Comparison of ENCODE assay signal across 14 mouse cellular contexts in genomic region chr11:6445441-6445840, GRCm38 (mm10). TPM values are rescaled to one million over a fixed set of nuclear protein-coding genes. Genes with fewer than 3 reads are reported as not detected.
A peak's percentile ranks its signal among the peaks of the same experiment; 100 is the strongest.
DNase-seq lines count a peak whose midpoint lies in the region; ATAC-seq and TF ChIP-seq lines count a peak whose summit lies in the region.
"Had no signal": no experiment of that assay in that cellular context is flagged by ENCODE, and none has a peak within 500 bp of the region (broad histone marks: within the 10 kb centered on the region; RNA-seq: fewer than 3 reads in every experiment).

No protein-coding gene starts in this region.

- DNase-seq in hindbrain, embryonic 14.5 days (ENCODE audit: low spot score): no peak
- DNase-seq in lung, postnatal 14 days: no peak
- DNase-seq in cerebellum, adult 11-12 months: no peak
- DNase-seq in T-cell, adult 2 months (ENCODE audit: low spot score): no peak
- DNase-seq: cerebellum, adult 9-10 months; embryo, embryonic 11 days; kidney, adult 9 months; right cerebral cortex, postnatal 14 days had no signal

- WGBS in hindbrain, embryonic 13.5 days: 78% methylated on average over 4 of the region's 4 CpGs
- 86% methylated on average over 4 of the region's 4 CpGs for WGBS in hindbrain, embryonic 14.5 days
- WGBS in lung, embryonic 16.5 days: 78% methylated on average over 4 of the region's 4 CpGs
- WGBS in embryonic facial prominence, embryonic 13.5 days: 85% methylated on average over 4 of the region's 4 CpGs

- no peaks in the 10 kb centered on the region for H3K27me3 ChIP-seq in hindbrain, embryonic 13.5 days
- no peaks in the 10 kb centered on the region for H3K27me3 ChIP-seq in hindbrain, embryonic 14.5 days (ENCODE audit: control insufficient read depth, insufficient read depth, low read length)
- H3K27me3 ChIP-seq in lung, embryonic 16.5 days (ENCODE audit: control insufficient read depth, insufficient read depth, low read depth, low read length): no peaks in the 10 kb centered on the region
- H3K27me3 ChIP-seq in embryonic facial prominence, embryonic 13.5 days: no peaks in the 10 kb centered on the region
- no peaks in the 10 kb centered on the region for H3K27me3 ChIP-seq in myocyte (ENCODE audit: control insufficient read depth, insufficient read depth, insufficient read length)
- H3K27me3 ChIP-seq: limb, embryonic 15.5 days; Patski had no signal

- H3K4me2 ChIP-seq in hindbrain, embryonic 13.5 days: peak overlapping the region; percentile 55; the same call in 1 of the 2 replicates
- H3K4me2 ChIP-seq in hindbrain, embryonic 14.5 days (replicated peaks): no peak overlapping the region
- peak overlapping the region; percentile 71; the same call in 1 of the 2 replicates for H3K4me2 ChIP-seq in lung, embryonic 16.5 days (ENCODE audit: low read depth, low read length)
- peak overlapping the region; percentile 62; the same call in 1 of the 2 replicates for H3K4me2 ChIP-seq in embryonic facial prominence, embryonic 13.5 days
- peak overlapping the region; percentile 95 for H3K4me2 ChIP-seq in myocyte (ENCODE audit: low read depth)

- peaks cover 34% of the 10 kb centered on the region for H3K79me2 ChIP-seq in myocyte (ENCODE audit: control insufficient read depth, insufficient read depth)

- H3K27ac ChIP-seq in hindbrain, embryonic 13.5 days: no peak overlapping the region
- no peak overlapping the region for H3K27ac ChIP-seq in hindbrain, embryonic 14.5 days
- peak overlapping the region; percentile 51; the same call in 1 of the 2 replicates for H3K27ac ChIP-seq in lung, embryonic 16.5 days (ENCODE audit: low read length)
- peak overlapping the region; percentile 84; the same call in 1 of the 2 replicates for H3K27ac ChIP-seq in embryonic facial prominence, embryonic 13.5 days

- TF ChIP-seq POLR2A in myocyte (IDR thresholded peaks at IDR 0.05; ENCODE audit: insufficient read length, low read depth): no peak

- 0 out of 2 replicates have a peak, but pooled peaks cover 3% of the 10 kb centered on the region for H3K36me3 ChIP-seq in hindbrain, embryonic 13.5 days
- 0 out of 2 replicates have a peak, but pooled peaks cover 4% of the 10 kb centered on the region for H3K36me3 ChIP-seq in hindbrain, embryonic 14.5 days (replicated peaks; ENCODE audit: control insufficient read depth, insufficient read depth)
- H3K36me3 ChIP-seq in lung, embryonic 16.5 days (ENCODE audit: control insufficient read depth, insufficient read depth, low read length): peaks cover 8% of the 10 kb centered on the region; the same call in 1 of the 2 replicates
- peaks cover 9% of the 10 kb centered on the region for H3K36me3 ChIP-seq in embryonic facial prominence, embryonic 13.5 days
- no peaks in the 10 kb centered on the region for H3K36me3 ChIP-seq in myocyte (ENCODE audit: control insufficient read depth, insufficient read depth)
- H3K36me3 ChIP-seq: limb, embryonic 15.5 days had no signal

- no peak for ATAC-seq in hindbrain, embryonic 13.5 days (ENCODE audit: low FRiP score)
- no peak for ATAC-seq in hindbrain, embryonic 14.5 days (ENCODE audit: low FRiP score)
- ATAC-seq in lung, embryonic 16.5 days (ENCODE audit: low read depth): no peak
- no peak for ATAC-seq in embryonic facial prominence, embryonic 13.5 days (ENCODE audit: insufficient number of reproducible peaks, insufficient read depth, low FRiP score, low TSS enrichment, low read depth)
- ATAC-seq: Patski had no signal

- H3K9ac ChIP-seq in hindbrain, embryonic 13.5 days: no peak overlapping the region
- H3K9ac ChIP-seq in hindbrain, embryonic 14.5 days: no peak overlapping the region
- no peak overlapping the region for H3K9ac ChIP-seq in lung, embryonic 16.5 days (ENCODE audit: low read length)
- H3K9ac ChIP-seq in embryonic facial prominence, embryonic 13.5 days: no peak overlapping the region

- no peak overlapping the region for H3K4me3 ChIP-seq in hindbrain, embryonic 13.5 days
- no peak overlapping the region for H3K4me3 ChIP-seq in hindbrain, embryonic 14.5 days (replicated peaks; ENCODE audit: low read length)
- H3K4me3 ChIP-seq in lung, embryonic 16.5 days (ENCODE audit: low read length): no peak overlapping the region
- no peak overlapping the region for H3K4me3 ChIP-seq in embryonic facial prominence, embryonic 13.5 days
- peak overlapping the region; percentile 50 for H3K4me3 ChIP-seq in myocyte

- no peaks in the 10 kb centered on the region for H3K9me3 ChIP-seq in hindbrain, embryonic 13.5 days
- no peaks in the 10 kb centered on the region for H3K9me3 ChIP-seq in hindbrain, embryonic 14.5 days (ENCODE audit: control insufficient read depth, low read length)
- H3K9me3 ChIP-seq in lung, embryonic 16.5 days (ENCODE audit: control insufficient read depth, low read length): no peaks in the 10 kb centered on the region
- no peaks in the 10 kb centered on the region; the same call in 1 of the 2 replicates for H3K9me3 ChIP-seq in embryonic facial prominence, embryonic 13.5 days
- H3K9me3 ChIP-seq: limb, embryonic 15.5 days had no signal

- peaks cover 11% of the 10 kb centered on the region for H3K4me1 ChIP-seq in hindbrain, embryonic 13.5 days (replicated peaks)
- peaks cover 17% of the 10 kb centered on the region for H3K4me1 ChIP-seq in hindbrain, embryonic 14.5 days (replicated peaks; ENCODE audit: control insufficient read depth, insufficient read depth, low read length)
- H3K4me1 ChIP-seq in lung, embryonic 16.5 days (replicated peaks; ENCODE audit: control insufficient read depth, insufficient read depth, low read length): peaks cover 8% of the 10 kb centered on the region; the same call in 1 of the 2 replicates
- peaks cover 7% of the 10 kb centered on the region for H3K4me1 ChIP-seq in embryonic facial prominence, embryonic 13.5 days

- no peak overlapping the region for H3ac ChIP-seq in myocyte (ENCODE audit: control insufficient read depth, insufficient read length)

TF ChIP-seq in myocyte, 11 proteins besides CTCF, POLR2A, EP300 and RAD21:
- TF ChIP-seq REST (IDR thresholded peaks at IDR 0.05; ENCODE audit: insufficient read depth, insufficient read length): no peak
- TF ChIP-seq MAX (IDR thresholded peaks at IDR 0.05; ENCODE audit: low read depth): no peak
- TF ChIP-seq TCF3 (IDR thresholded peaks at IDR 0.05; ENCODE audit: insufficient read length, low read depth): no peak
- no peak for TF ChIP-seq MYOD1 (IDR thresholded peaks at IDR 0.05; ENCODE audit: control insufficient read depth in 1 of 3, insufficient read length in 2 of 3, low read depth in 2 of 3)
- TF ChIP-seq TCF12 (IDR thresholded peaks at IDR 0.05; ENCODE audit: insufficient read depth, poor library complexity, severe bottlenecking): no peak
- TF ChIP-seq USF1 (IDR thresholded peaks at IDR 0.05; ENCODE audit: low read depth): no peak
- no peak for TF ChIP-seq MYOG (IDR thresholded peaks at IDR 0.05; ENCODE audit: control insufficient read depth in 1 of 3, insufficient read depth in 1 of 3, insufficient read length in 2 of 3, low read depth in 2 of 3)
- TF ChIP-seq CEBPB (IDR thresholded peaks at IDR 0.05; ENCODE audit: insufficient read depth, poor library complexity, severe bottlenecking): no peak
- TF ChIP-seq POLR2AphosphoS2 (IDR thresholded peaks at IDR 0.05; ENCODE audit: insufficient read length, low read depth): no peak
- no peak for TF ChIP-seq E2F4 (IDR thresholded peaks at IDR 0.05; ENCODE audit: insufficient read depth)
- no peak for TF ChIP-seq SRF (IDR thresholded peaks at IDR 0.05; ENCODE audit: control insufficient read depth, insufficient read length, low read depth)

RNA-seq across cellular contexts. Expression of gene H2afv, which starts 1.2 kb away (rescaled TPM):
- polyA plus RNA-seq in hindbrain, embryonic 13.5 days (2015; fragmentation: Nextera tagmentation; extraction: Ambion mirVana): 381 and 387 TPM in 2 replicates
- 239 and 249 TPM in 2 replicates for polyA plus RNA-seq in hindbrain, embryonic 14.5 days (2014; fragmentation: Nextera tagmentation; extraction: Ambion mirVana)
- 581 and 621 TPM in 2 replicates for polyA plus RNA-seq in lung, embryonic 16.5 days (2015; fragmentation: Nextera tagmentation; extraction: Ambion mirVana)
- 656 and 746 TPM in 2 replicates for polyA plus RNA-seq in embryonic facial prominence, embryonic 13.5 days (2015; fragmentation: Nextera tagmentation; extraction: Ambion mirVana)
- 175 TPM for polyA plus RNA-seq in myocyte (2012; fragmentation: generic; extraction: Trizol)

RNA-seq across cellular contexts. Expression of gene Ppia, which starts 30.2 kb away (rescaled TPM):
- polyA plus RNA-seq in hindbrain, embryonic 13.5 days (2015; fragmentation: Nextera tagmentation; extraction: Ambion mirVana): 3,979 and 4,017 TPM in 2 replicates
- polyA plus RNA-seq in hindbrain, embryonic 14.5 days (2014; fragmentation: Nextera tagmentation; extraction: Ambion mirVana): 4,304 and 4,427 TPM in 2 replicates
- 5,388 and 5,620 TPM in 2 replicates for polyA plus RNA-seq in lung, embryonic 16.5 days (2015; fragmentation: Nextera tagmentation; extraction: Ambion mirVana)
- 5,258 and 5,388 TPM in 2 replicates for polyA plus RNA-seq in embryonic facial prominence, embryonic 13.5 days (2015; fragmentation: Nextera tagmentation; extraction: Ambion mirVana)
- 3,065 TPM for polyA plus RNA-seq in myocyte (2012; fragmentation: generic; extraction: Trizol)

RNA-seq across cellular contexts. Expression of gene Purb, which starts 30.3 kb away (rescaled TPM):
- polyA plus RNA-seq in hindbrain, embryonic 13.5 days (2015; fragmentation: Nextera tagmentation; extraction: Ambion mirVana): 12.6 and 13.0 TPM in 2 replicates
- polyA plus RNA-seq in hindbrain, embryonic 14.5 days (2014; fragmentation: Nextera tagmentation; extraction: Ambion mirVana): 9.8 and 9.9 TPM in 2 replicates
- 31.2 and 32.6 TPM in 2 replicates for polyA plus RNA-seq in lung, embryonic 16.5 days (2015; fragmentation: Nextera tagmentation; extraction: Ambion mirVana)
- 26.9 and 28.6 TPM in 2 replicates for polyA plus RNA-seq in embryonic facial prominence, embryonic 13.5 days (2015; fragmentation: Nextera tagmentation; extraction: Ambion mirVana)
- 33.2 TPM for polyA plus RNA-seq in myocyte (2012; fragmentation: generic; extraction: Trizol)

RNA-seq across cellular contexts. Expression of gene Zmiz2, which starts 56.6 kb away (rescaled TPM):
- polyA plus RNA-seq in hindbrain, embryonic 13.5 days (2015; fragmentation: Nextera tagmentation; extraction: Ambion mirVana): 29.2 and 31.9 TPM in 2 replicates
- polyA plus RNA-seq in hindbrain, embryonic 14.5 days (2014; fragmentation: Nextera tagmentation; extraction: Ambion mirVana): 31.7 and 33.5 TPM in 2 replicates
- 9.3 and 10.9 TPM in 2 replicates for polyA plus RNA-seq in lung, embryonic 16.5 days (2015; fragmentation: Nextera tagmentation; extraction: Ambion mirVana)
- 11.2 and 12.4 TPM in 2 replicates for polyA plus RNA-seq in embryonic facial prominence, embryonic 13.5 days (2015; fragmentation: Nextera tagmentation; extraction: Ambion mirVana)
- polyA plus RNA-seq in myocyte (2012; fragmentation: generic; extraction: Trizol): 37.1 TPM

Comparison
In these comparisons a context has a peak if more than half of its experiments do, and no peak if none do; other contexts are left out.
1. H3K27ac ChIP-seq: peak in lung, embryonic 16.5 days (single experiment) and embryonic facial prominence, embryonic 13.5 days (single experiment); none in hindbrain, embryonic 13.5 days (single experiment) and hindbrain, embryonic 14.5 days (single experiment).